In the genomic region with DNA sequence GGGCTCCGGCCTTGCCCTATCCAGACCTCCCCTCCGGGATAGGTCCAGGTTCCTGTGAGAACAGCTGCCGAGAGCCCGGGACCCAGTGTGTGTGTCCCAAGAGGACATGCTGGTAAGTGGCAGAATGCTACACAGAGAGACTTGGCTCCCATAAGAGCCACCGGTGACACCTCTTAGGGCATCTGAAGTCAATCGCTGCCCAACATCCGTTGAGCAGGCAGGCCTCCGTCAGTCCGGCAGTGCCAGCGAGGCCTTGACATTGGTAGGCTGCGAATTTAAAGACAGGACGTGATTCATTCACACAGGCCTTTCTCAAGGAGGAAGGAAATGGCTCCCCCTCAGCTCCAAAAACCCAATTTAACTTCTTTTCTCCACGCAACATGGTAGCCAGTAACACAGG, we compare ENCODE assay signal across 7 mouse cellular contexts. TPM values are rescaled to one million over a fixed set of nuclear protein-coding genes. Genes with fewer than 3 reads are reported as not detected.
DNase-seq lines count a peak whose midpoint lies in the region; ATAC-seq and TF ChIP-seq lines count a peak whose summit lies in the region.

No protein-coding gene starts in this region.

- H3K36me3 ChIP-seq in ES-Bruce4 (ENCODE audit: control insufficient read depth, insufficient read depth, low read length, poor library complexity, severe bottlenecking), result no peaks in the 10 kb centered on the region
- no peaks in the 10 kb centered on the region for H3K36me3 ChIP-seq in liver, embryonic 14.5 days (replicated peaks; ENCODE audit: control insufficient read depth, insufficient read depth, low read depth)

- WGBS in liver, embryonic 14.5 days (ENCODE audit: insufficient replicate concordance), result 40% methylated on average over 13 of the region's 13 CpGs

- no peak for TF ChIP-seq EP300 in ES-Bruce4 (IDR thresholded peaks at IDR 0.05; ENCODE audit: insufficient read depth, low read depth, low read length)
- no peak for TF ChIP-seq EP300 in liver, embryonic 14.5 days (IDR thresholded peaks at IDR 0.05; ENCODE audit: low read depth)

- 0 out of 2 replicates have a peak, but pooled peaks have one; percentile 14 for ATAC-seq in liver, embryonic 14.5 days (ENCODE audit: insufficient read depth)

- no peak overlapping the region for H3K9ac ChIP-seq in ES-Bruce4 (ENCODE audit: low read depth, poor library complexity, severe bottlenecking)
- H3K9ac ChIP-seq in liver, embryonic 14.5 days (replicated peaks), result no peak overlapping the region

- no peak for TF ChIP-seq POLR2A in ES-Bruce4 (IDR thresholded peaks at IDR 0.05; ENCODE audit: insufficient read depth, low read length)

- no peak for TF ChIP-seq CTCF in ES-Bruce4 (IDR thresholded peaks at IDR 0.05; ENCODE audit: low read depth, low read length)
- TF ChIP-seq CTCF in liver, embryonic 14.5 days (IDR thresholded peaks at IDR 0.05; ENCODE audit: low read depth), result no peak

- intact Hi-C loops in heart, postnatal 10 days (cut with DNase I), result loop anchor here (2.0 kb wide), 1 partner anchor 13 kb away; no protein-coding TSS in a partner anchor

- DNase-seq in 3134 (ENCODE audit: extremely low read depth, insufficient read length, low spot score), result peak; percentile 44
- DNase-seq in heart, postnatal 10 days, result peak; percentile 50 to 54
- no peak for DNase-seq in liver, embryonic 14.5 days (ENCODE audit: low read depth in 3 of 3, low spot score in 3 of 3)
- no peak for DNase-seq in urinary bladder, postnatal 14 days (ENCODE audit: low spot score)
- no peak for DNase-seq in layer of hippocampus, adult 9-10 months (ENCODE audit: low spot score)
- no peak for DNase-seq in yolk sac, embryonic 10.5 days (ENCODE audit: low spot score)

- no peaks in the 10 kb centered on the region for H3K9me3 ChIP-seq in ES-Bruce4 (replicated peaks; ENCODE audit: control insufficient read depth, insufficient read depth, low read length, poor library complexity, severe bottlenecking)
- H3K9me3 ChIP-seq in liver, embryonic 14.5 days (ENCODE audit: control insufficient read depth, low read length), result no peaks in the 10 kb centered on the region

- H3K27ac ChIP-seq in ES-Bruce4 (ENCODE audit: insufficient read depth, low read length), result peak overlapping the region; percentile 44; the same call in 1 of the 2 replicates
- no peak overlapping the region for H3K27ac ChIP-seq in liver, embryonic 14.5 days

- H3K4me2 ChIP-seq in liver, embryonic 14.5 days (ENCODE audit: low read depth), result no peak overlapping the region

- peak overlapping the region; percentile 17; the same call in 1 of the 2 replicates for H3K4me3 ChIP-seq in ES-Bruce4 (ENCODE audit: low read depth, low read length)
- H3K4me3 ChIP-seq in liver, embryonic 14.5 days (ENCODE audit: insufficient read depth in 1 of 2, low read depth in 2 of 2, low read length in 2 of 2), result no peak overlapping the region

- H3K4me1 ChIP-seq in ES-Bruce4 (ENCODE audit: control insufficient read depth, insufficient read depth, low read length), result peaks cover 1% of the 10 kb centered on the region
- peaks cover 2 to 14% of the 10 kb centered on the region in 2 experiments; a peak in 2 of 4 replicates for H3K4me1 ChIP-seq in liver, embryonic 14.5 days (replicated peaks; ENCODE audit: control insufficient read depth in 2 of 2, insufficient read depth in 2 of 2, low read length in 1 of 2)

- H3K27me3 ChIP-seq in ES-Bruce4 (ENCODE audit: control insufficient read depth, insufficient read depth, low read length, poor library complexity, severe bottlenecking), result no peaks in the 10 kb centered on the region
- H3K27me3 ChIP-seq in liver, embryonic 14.5 days (ENCODE audit: control insufficient read depth, insufficient read depth, low read length), result no peaks in the 10 kb centered on the region

RNA-seq across cellular contexts. Expression of a gene that starts 11.1 kb away (rescaled TPM):
- polyA plus RNA-seq in ES-Bruce4 (2011; ENCODE audit: insufficient read depth, insufficient read length, low read depth, missing spikeins), result 14.2 and 15.2 TPM in 2 replicates
- total RNA-seq in heart, postnatal 10 days (2021), result 10 to 100 TPM; 46.9 to 51.4 TPM
- 1.1 and 1.2 TPM in 2 replicates for polyA plus RNA-seq in liver, embryonic 14.5 days (2012; rRNA removed)
- 0.63 and 0.68 TPM in 2 replicates for polyA plus RNA-seq in liver, embryonic 14.5 days (2014; fragmentation: Nextera tagmentation; extraction: Ambion mirVana)

RNA-seq across cellular contexts. Expression of a gene that starts 16.8 kb away (rescaled TPM):
- polyA plus RNA-seq in ES-Bruce4 (2011; ENCODE audit: insufficient read depth, insufficient read length, low read depth, missing spikeins), result 0.76 and 0.97 TPM in 2 replicates
- total RNA-seq in heart, postnatal 10 days (2021), result not detected
- not detected in 2 replicates for polyA plus RNA-seq in liver, embryonic 14.5 days (2012; rRNA removed)
- polyA plus RNA-seq in liver, embryonic 14.5 days (2014; fragmentation: Nextera tagmentation; extraction: Ambion mirVana), result not detected in 2 replicates

Comparison
In these comparisons a context has a peak if more than half of its experiments do, and no peak if none do; other contexts are left out.
1. DNase-seq: peak in 3134 (single experiment) and heart, postnatal 10 days (2 of 2); none in liver, embryonic 14.5 days (0 of 3), urinary bladder, postnatal 14 days (single experiment), layer of hippocampus, adult 9-10 months (single experiment) and yolk sac, embryonic 10.5 days (single experiment).